Mouse (Mus musculus): ENCODE measurements around the gene Stat4. TPM values are rescaled to one million over a fixed set of nuclear protein-coding genes. Genes with fewer than 3 reads are reported as not detected.

The Stat4 gene
- polyA plus RNA-seq, 1 experiment, result 5.3 TPM

- Histone ChIP-seq H3K9me3 (replicated peaks; ENCODE audit: control insufficient read depth, insufficient read depth, low read length, poor library complexity, severe bottlenecking) (no peaks in the 10 kb centered on the region), H3K27me3 (ENCODE audit: control insufficient read depth, insufficient read depth, low read length, poor library complexity, severe bottlenecking) (no peaks in the 10 kb centered on the region), H3K27ac (ENCODE audit: insufficient read depth, low read length) (no peak overlapping the region), H3K36me3 (ENCODE audit: control insufficient read depth, insufficient read depth, low read length, poor library complexity, severe bottlenecking) (no peaks in the 10 kb centered on the region), H3K4me3 (ENCODE audit: low read depth, low read length) (no peak overlapping the region), H3K9ac (ENCODE audit: low read depth, poor library complexity, severe bottlenecking) (no peak overlapping the region), H3K4me1 (ENCODE audit: control insufficient read depth, insufficient read depth, low read length) (no peaks in the 10 kb centered on the region)
- TF ChIP-seq CTCF (IDR thresholded peaks at IDR 0.05; ENCODE audit: low read depth, low read length) (no peak), POLR2A (IDR thresholded peaks at IDR 0.05; ENCODE audit: insufficient read depth, low read length) (no peak), EP300 (IDR thresholded peaks at IDR 0.05; ENCODE audit: insufficient read depth, low read depth, low read length) (no peak)
Observed at GRCm38 (mm10) chr1:52112301-52112700, 125.4 kb downstream of the Stat4 start.

- no peaks in the 10 kb centered on the region for H3K36me3 ChIP-seq (ENCODE audit: control insufficient read depth, insufficient read depth, low read length, poor library complexity, severe bottlenecking)
- no peaks in the 10 kb centered on the region for H3K4me1 ChIP-seq (ENCODE audit: control insufficient read depth, insufficient read depth, low read length)
- peak overlapping the region; percentile 67 for H3K4me3 ChIP-seq (ENCODE audit: low read depth, low read length)
- TF ChIP-seq EP300 (IDR thresholded peaks at IDR 0.05; ENCODE audit: insufficient read depth, low read depth, low read length), result no peak
- TF ChIP-seq POLR2A (IDR thresholded peaks at IDR 0.05; ENCODE audit: insufficient read depth, low read length), result no peak
- no peak for TF ChIP-seq CTCF (IDR thresholded peaks at IDR 0.05; ENCODE audit: low read depth, low read length)
- H3K9me3 ChIP-seq (replicated peaks; ENCODE audit: control insufficient read depth, insufficient read depth, low read length, poor library complexity, severe bottlenecking), result no peaks in the 10 kb centered on the region
- no peaks in the 10 kb centered on the region for H3K27me3 ChIP-seq (ENCODE audit: control insufficient read depth, insufficient read depth, low read length, poor library complexity, severe bottlenecking)
- H3K27ac ChIP-seq (ENCODE audit: insufficient read depth, low read length), result no peak overlapping the region
- peak overlapping the region; percentile 32; the same call in 1 of the 2 replicates for H3K9ac ChIP-seq (ENCODE audit: low read depth, poor library complexity, severe bottlenecking)
Observed at GRCm38 (mm10) chr1:52113067-52113665, 126.2 kb downstream of the Stat4 start.

GRCm38 (mm10) chr1:52113666-52114069, 126.7 kb downstream of the Stat4 start:
- H3K27ac ChIP-seq (ENCODE audit: insufficient read depth, low read length), result no peak overlapping the region
- no peaks in the 10 kb centered on the region for H3K9me3 ChIP-seq (replicated peaks; ENCODE audit: control insufficient read depth, insufficient read depth, low read length, poor library complexity, severe bottlenecking)
- H3K4me3 ChIP-seq (ENCODE audit: low read depth, low read length), result peak overlapping the region; percentile 67
- H3K9ac ChIP-seq (ENCODE audit: low read depth, poor library complexity, severe bottlenecking), result peak overlapping the region; percentile 32; the same call in 1 of the 2 replicates
- peaks cover 2% of the 10 kb centered on the region for H3K4me1 ChIP-seq (ENCODE audit: control insufficient read depth, insufficient read depth, low read length)
- H3K36me3 ChIP-seq (ENCODE audit: control insufficient read depth, insufficient read depth, low read length, poor library complexity, severe bottlenecking), result no peaks in the 10 kb centered on the region
- H3K27me3 ChIP-seq (ENCODE audit: control insufficient read depth, insufficient read depth, low read length, poor library complexity, severe bottlenecking), result no peaks in the 10 kb centered on the region
- TF ChIP-seq POLR2A (IDR thresholded peaks at IDR 0.05; ENCODE audit: insufficient read depth, low read length) (peak; percentile 70), CTCF (IDR thresholded peaks at IDR 0.05; ENCODE audit: low read depth, low read length) (peak; percentile 77), EP300 (IDR thresholded peaks at IDR 0.05; ENCODE audit: insufficient read depth, low read depth, low read length) (peak; percentile 85)

GRCm38 (mm10) chr1:52116441-52116840, 129.5 kb downstream of the Stat4 start:
- Histone ChIP-seq H3K27me3 (ENCODE audit: control insufficient read depth, insufficient read depth, low read length, poor library complexity, severe bottlenecking) (no peaks in the 10 kb centered on the region), H3K4me3 (ENCODE audit: low read depth, low read length) (no peak overlapping the region), H3K36me3 (ENCODE audit: control insufficient read depth, insufficient read depth, low read length, poor library complexity, severe bottlenecking) (no peaks in the 10 kb centered on the region), H3K4me1 (ENCODE audit: control insufficient read depth, insufficient read depth, low read length) (peaks cover 2% of the 10 kb centered on the region), H3K27ac (ENCODE audit: insufficient read depth, low read length) (no peak overlapping the region), H3K9ac (ENCODE audit: low read depth, poor library complexity, severe bottlenecking) (no peak overlapping the region), H3K9me3 (replicated peaks; ENCODE audit: control insufficient read depth, insufficient read depth, low read length, poor library complexity, severe bottlenecking) (no peaks in the 10 kb centered on the region)
- TF ChIP-seq POLR2A (IDR thresholded peaks at IDR 0.05; ENCODE audit: insufficient read depth, low read length) (no peak), EP300 (IDR thresholded peaks at IDR 0.05; ENCODE audit: insufficient read depth, low read depth, low read length) (no peak), CTCF (IDR thresholded peaks at IDR 0.05; ENCODE audit: low read depth, low read length) (no peak)

GRCm38 (mm10) chr1:52117777-52118176, 130.8 kb downstream of the Stat4 start:
- no peaks in the 10 kb centered on the region for H3K9me3 ChIP-seq (replicated peaks; ENCODE audit: control insufficient read depth, insufficient read depth, low read length, poor library complexity, severe bottlenecking)
- no peak overlapping the region for H3K9ac ChIP-seq (ENCODE audit: low read depth, poor library complexity, severe bottlenecking)
- H3K4me3 ChIP-seq (ENCODE audit: low read depth, low read length), result no peak overlapping the region
- no peak overlapping the region for H3K27ac ChIP-seq (ENCODE audit: insufficient read depth, low read length)
- H3K27me3 ChIP-seq (ENCODE audit: control insufficient read depth, insufficient read depth, low read length, poor library complexity, severe bottlenecking), result no peaks in the 10 kb centered on the region
- H3K36me3 ChIP-seq (ENCODE audit: control insufficient read depth, insufficient read depth, low read length, poor library complexity, severe bottlenecking), result no peaks in the 10 kb centered on the region
- TF ChIP-seq POLR2A (IDR thresholded peaks at IDR 0.05; ENCODE audit: insufficient read depth, low read length) (no peak), EP300 (IDR thresholded peaks at IDR 0.05; ENCODE audit: insufficient read depth, low read depth, low read length) (no peak), CTCF (IDR thresholded peaks at IDR 0.05; ENCODE audit: low read depth, low read length) (no peak)
- peaks cover 2% of the 10 kb centered on the region for H3K4me1 ChIP-seq (ENCODE audit: control insufficient read depth, insufficient read depth, low read length)

- TF ChIP-seq CTCF (IDR thresholded peaks at IDR 0.05; ENCODE audit: low read depth, low read length), result peak; percentile 2
- TF ChIP-seq POLR2A (IDR thresholded peaks at IDR 0.05; ENCODE audit: insufficient read depth, low read length), result no peak
- TF ChIP-seq EP300 (IDR thresholded peaks at IDR 0.05; ENCODE audit: insufficient read depth, low read depth, low read length), result peak; percentile 74; the same call in 1 of the 2 replicates
- Histone ChIP-seq H3K9ac (ENCODE audit: low read depth, poor library complexity, severe bottlenecking) (peak within 1 kb of the TSS; percentile 54), H3K4me3 (ENCODE audit: low read depth, low read length) (peak within 1 kb of the TSS; percentile 87), H3K9me3 (replicated peaks; ENCODE audit: control insufficient read depth, insufficient read depth, low read length, poor library complexity, severe bottlenecking) (no peaks in the 10 kb centered on the region), H3K4me1 (ENCODE audit: control insufficient read depth, insufficient read depth, low read length) (peaks cover 2% of the 10 kb centered on the region), H3K36me3 (ENCODE audit: control insufficient read depth, insufficient read depth, low read length, poor library complexity, severe bottlenecking) (no peaks in the 10 kb centered on the region), H3K27ac (ENCODE audit: insufficient read depth, low read length) (peak within 1 kb of the TSS; percentile 22; the same call in 1 of the 2 replicates), H3K27me3 (ENCODE audit: control insufficient read depth, insufficient read depth, low read length, poor library complexity, severe bottlenecking) (no peaks in the 10 kb centered on the region)
Observed at GRCm38 (mm10) chr1:52118860-52119591, 132.1 kb downstream of the Stat4 start, which contains the start of gene Stat1. Gene Stat1, plus strand, starts transcription at chr1:52119440.
